Mouse (Mus musculus): ENCODE measurements around the gene Msrb3. TPM values are rescaled to one million over a fixed set of nuclear protein-coding genes. Genes with fewer than 3 reads are reported as not detected.

The Msrb3 gene
- polyA plus RNA-seq, 1 experiment from 2014 or later: 0.50 TPM

- H3K27me3 ChIP-seq (ENCODE audit: control insufficient read depth, insufficient read depth, low read length): no peaks in the 10 kb centered on the region
- ATAC-seq (ENCODE audit: low read depth): no peak
- H3K36me3 ChIP-seq (ENCODE audit: control insufficient read depth, insufficient read depth, low read length): peaks cover 8% of the 10 kb centered on the region; the same call in 1 of the 2 replicates
- H3K4me1 ChIP-seq (ENCODE audit: control insufficient read depth, insufficient read depth, low read length): no peaks in the 10 kb centered on the region
- H3K9me3 ChIP-seq (ENCODE audit: control insufficient read depth, low read length): no peaks in the 10 kb centered on the region
- 62% methylated on average over 2 of the region's 2 CpGs for WGBS
- H3K4me3 ChIP-seq (ENCODE audit: low read depth, low read length): no peak overlapping the region
- H3K27ac ChIP-seq (ENCODE audit: low read depth, low read length): no peak overlapping the region
- no peak overlapping the region for H3K9ac ChIP-seq (replicated peaks; ENCODE audit: low read depth, low read length)
- H3K4me2 ChIP-seq (ENCODE audit: low read depth, low read length): no peak overlapping the region
Observed at GRCm38 (mm10) chr10:120921501-120921900, 22.6 kb upstream of the Msrb3 start.

- 82% methylated on average over 11 of the region's 11 CpGs for WGBS
- Histone ChIP-seq H3K27ac (ENCODE audit: low read depth, low read length) (no peak overlapping the region), H3K9ac (replicated peaks; ENCODE audit: low read depth, low read length) (no peak overlapping the region), H3K4me1 (ENCODE audit: control insufficient read depth, insufficient read depth, low read length) (no peaks in the 10 kb centered on the region), H3K4me2 (ENCODE audit: low read depth, low read length) (no peak overlapping the region), H3K36me3 (ENCODE audit: control insufficient read depth, insufficient read depth, low read length) (peaks cover 8% of the 10 kb centered on the region; the same call in 1 of the 2 replicates), H3K9me3 (ENCODE audit: control insufficient read depth, low read length) (no peaks in the 10 kb centered on the region), H3K4me3 (ENCODE audit: low read depth, low read length) (no peak overlapping the region), H3K27me3 (ENCODE audit: control insufficient read depth, insufficient read depth, low read length) (no peaks in the 10 kb centered on the region)
- no peak for ATAC-seq (ENCODE audit: low read depth)
Observed at GRCm38 (mm10) chr10:120920604-120921003, 21.7 kb upstream of the Msrb3 start.

GRCm38 (mm10) chr10:120916250-120916649, 17.3 kb upstream of the Msrb3 start:
- 92% methylated on average over 5 of the region's 5 CpGs for WGBS
- Histone ChIP-seq H3K9ac (replicated peaks; ENCODE audit: low read depth, low read length) (no peak overlapping the region), H3K9me3 (ENCODE audit: control insufficient read depth, low read length) (no peaks in the 10 kb centered on the region), H3K4me1 (ENCODE audit: control insufficient read depth, insufficient read depth, low read length) (no peaks in the 10 kb centered on the region), H3K27ac (ENCODE audit: low read depth, low read length) (no peak overlapping the region), H3K4me3 (ENCODE audit: low read depth, low read length) (no peak overlapping the region), H3K36me3 (ENCODE audit: control insufficient read depth, insufficient read depth, low read length) (no peaks in the 10 kb centered on the region), H3K4me2 (ENCODE audit: low read depth, low read length) (no peak overlapping the region), H3K27me3 (ENCODE audit: control insufficient read depth, insufficient read depth, low read length) (no peaks in the 10 kb centered on the region)
- no peak for ATAC-seq (ENCODE audit: low read depth)

GRCm38 (mm10) chr10:120914948-120915631, 16.2 kb upstream of the Msrb3 start:
- no peaks in the 10 kb centered on the region for H3K9me3 ChIP-seq (ENCODE audit: control insufficient read depth, low read length)
- 68% methylated on average over 15 of the region's 15 CpGs for WGBS
- no peak overlapping the region for H3K9ac ChIP-seq (replicated peaks; ENCODE audit: low read depth, low read length)
- H3K27ac ChIP-seq (ENCODE audit: low read depth, low read length): no peak overlapping the region; the same call in 1 of the 2 replicates
- H3K36me3 ChIP-seq (ENCODE audit: control insufficient read depth, insufficient read depth, low read length): no peaks in the 10 kb centered on the region
- H3K27me3 ChIP-seq (ENCODE audit: control insufficient read depth, insufficient read depth, low read length): no peaks in the 10 kb centered on the region
- H3K4me3 ChIP-seq (ENCODE audit: low read depth, low read length): no peak overlapping the region
- ATAC-seq (ENCODE audit: low read depth): no peak
- H3K4me2 ChIP-seq (ENCODE audit: low read depth, low read length): no peak overlapping the region
- H3K4me1 ChIP-seq (ENCODE audit: control insufficient read depth, insufficient read depth, low read length): no peaks in the 10 kb centered on the region

GRCm38 (mm10) chr10:120914286-120914685, 15.4 kb upstream of the Msrb3 start:
- Histone ChIP-seq H3K4me2 (ENCODE audit: low read depth, low read length) (no peak overlapping the region), H3K36me3 (ENCODE audit: control insufficient read depth, insufficient read depth, low read length) (no peaks in the 10 kb centered on the region), H3K27ac (ENCODE audit: low read depth, low read length) (no peak overlapping the region), H3K27me3 (ENCODE audit: control insufficient read depth, insufficient read depth, low read length) (no peaks in the 10 kb centered on the region), H3K4me1 (ENCODE audit: control insufficient read depth, insufficient read depth, low read length) (no peaks in the 10 kb centered on the region), H3K9ac (replicated peaks; ENCODE audit: low read depth, low read length) (no peak overlapping the region), H3K4me3 (ENCODE audit: low read depth, low read length) (no peak overlapping the region), H3K9me3 (ENCODE audit: control insufficient read depth, low read length) (no peaks in the 10 kb centered on the region)
- ATAC-seq (ENCODE audit: low read depth): no peak
- WGBS: 89% methylated on average over 7 of the region's 7 CpGs

- no peaks in the 10 kb centered on the region for H3K27me3 ChIP-seq (ENCODE audit: control insufficient read depth, insufficient read depth, low read length)
- ATAC-seq (ENCODE audit: low read depth): no peak
Observed at GRCm38 (mm10) chr10:120913796-120914195, 14.9 kb upstream of the Msrb3 start.

GRCm38 (mm10) chr10:120911971-120912370, 13.1 kb upstream of the Msrb3 start:
- no peaks in the 10 kb centered on the region for H3K27me3 ChIP-seq (ENCODE audit: control insufficient read depth, insufficient read depth, low read length)
- H3K4me2 ChIP-seq (ENCODE audit: low read depth, low read length): no peak overlapping the region
- H3K9ac ChIP-seq (replicated peaks; ENCODE audit: low read depth, low read length): no peak overlapping the region
- H3K27ac ChIP-seq (ENCODE audit: low read depth, low read length): no peak overlapping the region
- no peak for ATAC-seq (ENCODE audit: low read depth)
- 86% methylated on average over 4 of the region's 4 CpGs for WGBS
- H3K4me1 ChIP-seq (ENCODE audit: control insufficient read depth, insufficient read depth, low read length): no peaks in the 10 kb centered on the region
- no peaks in the 10 kb centered on the region for H3K36me3 ChIP-seq (ENCODE audit: control insufficient read depth, insufficient read depth, low read length)
- no peaks in the 10 kb centered on the region for H3K9me3 ChIP-seq (ENCODE audit: control insufficient read depth, low read length)
- H3K4me3 ChIP-seq (ENCODE audit: low read depth, low read length): no peak overlapping the region

More at GRCm38 (mm10) chr10:120913796-120914195, 14.9 kb upstream of the Msrb3 start:
- Histone ChIP-seq H3K9me3 (ENCODE audit: control insufficient read depth, low read length) (no peaks in the 10 kb centered on the region), H3K4me2 (ENCODE audit: low read depth, low read length) (no peak overlapping the region), H3K4me3 (ENCODE audit: low read depth, low read length) (no peak overlapping the region), H3K4me1 (ENCODE audit: control insufficient read depth, insufficient read depth, low read length) (no peaks in the 10 kb centered on the region), H3K27ac (ENCODE audit: low read depth, low read length) (no peak overlapping the region), H3K9ac (replicated peaks; ENCODE audit: low read depth, low read length) (no peak overlapping the region), H3K36me3 (ENCODE audit: control insufficient read depth, insufficient read depth, low read length) (no peaks in the 10 kb centered on the region)
- WGBS: 81% methylated on average over 7 of the region's 7 CpGs

- WGBS: 88% methylated on average over 11 of the region's 11 CpGs
- Histone ChIP-seq H3K27me3 (ENCODE audit: control insufficient read depth, insufficient read depth, low read length) (no peaks in the 10 kb centered on the region), H3K4me3 (ENCODE audit: low read depth, low read length) (no peak overlapping the region), H3K36me3 (ENCODE audit: control insufficient read depth, insufficient read depth, low read length) (no peaks in the 10 kb centered on the region), H3K27ac (ENCODE audit: low read depth, low read length) (no peak overlapping the region), H3K9me3 (ENCODE audit: control insufficient read depth, low read length) (no peaks in the 10 kb centered on the region), H3K4me2 (ENCODE audit: low read depth, low read length) (no peak overlapping the region), H3K4me1 (ENCODE audit: control insufficient read depth, insufficient read depth, low read length) (no peaks in the 10 kb centered on the region), H3K9ac (replicated peaks; ENCODE audit: low read depth, low read length) (no peak overlapping the region)
- no peak for ATAC-seq (ENCODE audit: low read depth)
Observed at GRCm38 (mm10) chr10:120908776-120909574, 10.1 kb upstream of the Msrb3 start.

- 95% methylated on average over 10 of the region's 10 CpGs for WGBS
- no peak overlapping the region for H3K4me3 ChIP-seq (ENCODE audit: low read depth, low read length)
- H3K9me3 ChIP-seq (ENCODE audit: control insufficient read depth, low read length): no peaks in the 10 kb centered on the region
- no peak overlapping the region for H3K9ac ChIP-seq (replicated peaks; ENCODE audit: low read depth, low read length)
- H3K27ac ChIP-seq (ENCODE audit: low read depth, low read length): no peak overlapping the region
- H3K27me3 ChIP-seq (ENCODE audit: control insufficient read depth, insufficient read depth, low read length): no peaks in the 10 kb centered on the region
- H3K36me3 ChIP-seq (ENCODE audit: control insufficient read depth, insufficient read depth, low read length): no peaks in the 10 kb centered on the region
- ATAC-seq (ENCODE audit: low read depth): no peak
- no peaks in the 10 kb centered on the region for H3K4me1 ChIP-seq (ENCODE audit: control insufficient read depth, insufficient read depth, low read length)
- H3K4me2 ChIP-seq (ENCODE audit: low read depth, low read length): no peak overlapping the region
Observed at GRCm38 (mm10) chr10:120904676-120905075, 5.8 kb upstream of the Msrb3 start.

All from neural tube, embryonic 14.5 days (tissue).